Mouse (Mus musculus): Measurements from ENCODE around the gene Cacng8.

GRCm38 (mm10) chr7:3430161-3430560 lies 39.7 kb downstream of the Cacng8 start:
- TF ChIP-seq MYB (IDR thresholded peaks at IDR 0.05; ENCODE audit: low read depth, low read length), result no peak
- no peak for TF ChIP-seq POLR2A (IDR thresholded peaks at IDR 0.05; ENCODE audit: control insufficient read depth in 1 of 2, insufficient read depth in 1 of 2, low read depth in 1 of 2, low read length in 2 of 2, poor library complexity in 1 of 2)
- TF ChIP-seq GATA1 (IDR thresholded peaks at IDR 0.05; ENCODE audit: low read depth, low read length), result no peak
- no peak for TF ChIP-seq ZMIZ1 (IDR thresholded peaks at IDR 0.05; ENCODE audit: low read depth, low read length)
- no peak for TF ChIP-seq ETS1 (IDR thresholded peaks at IDR 0.05; ENCODE audit: low read depth, low read length)
- no peak for TF ChIP-seq CTCF (IDR thresholded peaks at IDR 0.05 in 2 of 3, conservative IDR thresholded peaks at IDR 0.05 in 1 of 3; ENCODE audit: control insufficient read depth in 1 of 3, insufficient read depth in 1 of 3, low read depth in 2 of 3, low read length in 3 of 3, poor library complexity in 1 of 3, severe bottlenecking in 1 of 3)
- no peak for TF ChIP-seq NELFE (IDR thresholded peaks at IDR 0.05; ENCODE audit: low read depth, low read length)
- no peak for TF ChIP-seq HCFC1 (IDR thresholded peaks at IDR 0.05; ENCODE audit: low read depth, low read length)
- no peak for TF ChIP-seq NRF1 (IDR thresholded peaks at IDR 0.05; ENCODE audit: insufficient read depth, low read depth, low read length, poor library complexity, severe bottlenecking)

Data from MEL (cell line).